Mouse (Mus musculus): ENCODE results near the gene Aplf.

DNA sequence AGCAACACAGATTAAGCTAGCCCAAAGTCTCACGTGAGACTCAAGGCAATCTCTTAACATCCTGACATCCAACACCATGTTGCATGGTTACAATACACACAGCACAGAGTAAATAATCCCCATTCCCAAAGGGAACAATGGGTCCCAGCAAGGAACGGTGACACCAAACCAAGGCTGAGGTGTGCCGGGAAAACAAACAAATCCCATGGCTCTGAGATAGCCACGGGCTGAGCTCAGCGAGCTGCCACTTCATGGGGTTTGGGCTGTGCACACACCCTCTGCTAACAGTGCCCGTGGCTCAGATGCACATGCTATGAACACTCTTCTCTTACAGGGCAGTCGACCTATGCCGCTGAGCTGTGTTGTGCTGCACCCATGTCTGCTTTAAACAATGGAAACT, 54.0 kb downstream of the Aplf start:
- TF ChIP-seq CTCF (IDR thresholded peaks at IDR 0.05; ENCODE audit: control insufficient read depth, insufficient read depth, insufficient replicate concordance, low read depth, low read length) (no peak), POLR2A (IDR thresholded peaks at IDR 0.05; ENCODE audit: control insufficient read depth, low read depth, low read length) (no peak)
